Mouse (Mus musculus) heart, adult 18-20 months (tissue): Measurements from ENCODE around the gene Tom1l2. TPM values are rescaled to one million over a fixed set of nuclear protein-coding genes. Genes with fewer than 3 reads are reported as not detected.

Source experiments
- DNase-seq, 2 experiments: peaks; one replicate each; pipeline ENCODE4 v3.0.0; 2021 to 2022; ENCODE audit warnings: mixed read lengths in 1 of 2
- total RNA-seq, 2 experiments: library from RNA; stranded (reverse); gene quantifications; 2 replicates each; pipeline ENCODE4 v1.2.3; 2021

The Tom1l2 gene
- total RNA-seq, 2 experiments from 2014 or later: 107 to 116 TPM

GRCm38 (mm10) chr11:60231951-60232350 lies 120.8 kb downstream of the Tom1l2 start:
- no peak for DNase-seq

- DNase-seq: no peak
Measured at GRCm38 (mm10) chr11:60231326-60231725, 121.4 kb downstream of the Tom1l2 start.

GRCm38 (mm10) chr11:60230512-60230911 lies 122.2 kb downstream of the Tom1l2 start:
- no peak for DNase-seq

- DNase-seq: no peak
Measured at GRCm38 (mm10) chr11:60229821-60230220, 122.9 kb downstream of the Tom1l2 start.

GRCm38 (mm10) chr11:60228525-60228924 lies 124.2 kb downstream of the Tom1l2 start:
- no peak for DNase-seq

GRCm38 (mm10) chr11:60225874-60226273 lies 126.8 kb downstream of the Tom1l2 start:
- no peak for DNase-seq

GRCm38 (mm10) chr11:60224676-60225075 lies 128.0 kb downstream of the Tom1l2 start:
- DNase-seq: no peak

GRCm38 (mm10) chr11:60222469-60223236 lies 130.1 kb downstream of the Tom1l2 start, which contains the start of gene Srebf1:
Gene Srebf1, minus strand, starts transcription at chr11:60222581.
- peak; percentile 86 to 87 for DNase-seq

GRCm38 (mm10) chr11:60222085-60222468 lies 130.6 kb downstream of the Tom1l2 start:
- DNase-seq: no peak

- DNase-seq: no peak
Measured at GRCm38 (mm10) chr11:60221425-60221824, 131.3 kb downstream of the Tom1l2 start.

- peak; percentile 93 to 96 for DNase-seq
Measured at GRCm38 (mm10) chr11:60220291-60220804, 132.4 kb downstream of the Tom1l2 start.

- DNase-seq: peak in 1 of 2 experiments; percentile 48
Measured at GRCm38 (mm10) chr11:60219609-60220008, 133.1 kb downstream of the Tom1l2 start.

- DNase-seq: no peak
Measured at GRCm38 (mm10) chr11:60217467-60217866, 135.2 kb downstream of the Tom1l2 start.

- no peak for DNase-seq
Measured at GRCm38 (mm10) chr11:60216671-60217070, 136.0 kb downstream of the Tom1l2 start.

GRCm38 (mm10) chr11:60213266-60213665 lies 139.4 kb downstream of the Tom1l2 start:
- no peak for DNase-seq

- DNase-seq: no peak
Measured at GRCm38 (mm10) chr11:60211761-60212160, 140.9 kb downstream of the Tom1l2 start.

GRCm38 (mm10) chr11:60211152-60211551 lies 141.6 kb downstream of the Tom1l2 start:
- DNase-seq: no peak

GRCm38 (mm10) chr11:60210305-60210724 lies 142.4 kb downstream of the Tom1l2 start:
- DNase-seq: peak; percentile 94 to 96

- DNase-seq: no peak
Measured at GRCm38 (mm10) chr11:60209933-60210249, 142.8 kb downstream of the Tom1l2 start.

- peak; percentile 84 to 89 for DNase-seq
Measured at GRCm38 (mm10) chr11:60209217-60209932, 143.3 kb downstream of the Tom1l2 start.

GRCm38 (mm10) chr11:60208712-60209111 lies 144.0 kb downstream of the Tom1l2 start:
- DNase-seq: no peak

GRCm38 (mm10) chr11:60208201-60208600 lies 144.5 kb downstream of the Tom1l2 start:
- no peak for DNase-seq

- DNase-seq: no peak
Measured at GRCm38 (mm10) chr11:60206207-60206606, 146.5 kb downstream of the Tom1l2 start.
